Mouse (Mus musculus) spleen, adult 2 months (tissue): ENCODE results near the gene Cps1.

ENCODE experiments used
- CTCF ChIP-seq: fragments of 200-500 bp; IDR thresholded peaks from 2 replicates; pipeline ENCODE4 v1.5.1; 2011; ENCODE audit warnings: mild to moderate bottlenecking, inconsistent platforms; ENCODE audit not compliant: insufficient read depth, insufficient read length, insufficient replicate concordance; ENCODE audit errors: extremely low read depth
- POLR2A ChIP-seq: fragments of 200-500 bp; IDR thresholded peaks from 2 replicates; pipeline ENCODE4 v1.6.1; 2011; ENCODE audit warnings: low read depth, low read length, inconsistent platforms

GRCm38 (mm10) chr1:67092473-67092872 lies 30.4 kb upstream of the Cps1 start:
- TF ChIP-seq CTCF, result no peak
- TF ChIP-seq POLR2A, result no peak
